Mouse (Mus musculus) inflammation-experienced regulatory T-cells (primary cell): ENCODE measurements around the gene Trpc3. TPM values are rescaled to one million over a fixed set of nuclear protein-coding genes. Genes with fewer than 3 reads are reported as not detected.

Experiments
- polyA plus RNA-seq, 2 experiments: library from polyadenylated mRNA; unstranded; fragments of 100-300 nt; shearing (Covaris generic); gene quantifications; one replicate each; pipeline ENCODE4 v1.2.1; 2017

Trpc3 gene
- 1 to 10 TPM in 1 of 2 experiments, under 1 TPM in 1; 0.49 to 5.4 TPM for polyA plus RNA-seq

DNA sequence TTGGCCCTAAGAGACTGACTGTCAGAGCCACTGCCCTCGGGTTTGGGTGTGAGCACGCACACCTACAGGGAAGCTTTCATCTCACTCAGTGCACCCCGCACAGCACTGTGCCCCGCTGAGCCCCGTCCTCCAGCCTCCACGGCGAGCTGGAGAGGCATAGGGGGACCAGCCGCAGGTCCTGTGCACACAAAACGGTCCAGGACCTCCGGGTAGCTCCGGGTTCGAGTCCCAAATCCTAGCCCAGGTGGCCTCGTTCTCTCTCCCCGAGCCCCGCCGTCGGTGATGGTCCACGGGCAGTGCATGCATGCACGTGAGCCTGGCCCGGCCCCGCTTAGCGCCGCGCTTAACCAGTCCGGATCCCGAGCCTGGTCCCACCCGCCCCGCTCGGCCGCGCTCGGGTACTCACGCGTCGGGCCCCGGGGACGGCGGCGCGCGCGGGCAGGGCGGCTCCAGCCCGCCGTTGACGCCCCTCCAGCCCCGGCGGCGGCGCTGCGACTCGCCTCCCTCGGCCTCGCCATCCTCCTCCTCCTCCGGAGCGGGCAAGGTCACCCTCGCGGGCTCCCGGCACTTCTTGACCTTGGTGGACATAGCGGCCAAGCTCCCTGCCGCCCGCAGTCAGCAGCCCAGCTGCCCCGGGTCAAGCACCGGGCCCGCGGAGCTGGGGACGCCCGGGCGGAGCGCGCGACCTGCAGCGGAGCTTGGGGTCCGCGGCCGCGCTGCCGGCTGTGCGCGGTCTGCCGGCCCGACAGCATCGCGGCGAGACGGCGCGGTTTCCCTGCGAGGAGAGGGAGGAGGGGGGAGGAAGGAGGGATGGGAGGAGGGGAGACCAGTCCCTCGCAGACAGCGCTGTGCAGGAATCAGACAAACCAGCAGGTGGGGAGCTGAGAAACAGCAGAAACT, at the start of gene Trpc3:
Trpc3 (minus strand) TSS at position 776 of the 900 bp plus-strand sequence.

DNA sequence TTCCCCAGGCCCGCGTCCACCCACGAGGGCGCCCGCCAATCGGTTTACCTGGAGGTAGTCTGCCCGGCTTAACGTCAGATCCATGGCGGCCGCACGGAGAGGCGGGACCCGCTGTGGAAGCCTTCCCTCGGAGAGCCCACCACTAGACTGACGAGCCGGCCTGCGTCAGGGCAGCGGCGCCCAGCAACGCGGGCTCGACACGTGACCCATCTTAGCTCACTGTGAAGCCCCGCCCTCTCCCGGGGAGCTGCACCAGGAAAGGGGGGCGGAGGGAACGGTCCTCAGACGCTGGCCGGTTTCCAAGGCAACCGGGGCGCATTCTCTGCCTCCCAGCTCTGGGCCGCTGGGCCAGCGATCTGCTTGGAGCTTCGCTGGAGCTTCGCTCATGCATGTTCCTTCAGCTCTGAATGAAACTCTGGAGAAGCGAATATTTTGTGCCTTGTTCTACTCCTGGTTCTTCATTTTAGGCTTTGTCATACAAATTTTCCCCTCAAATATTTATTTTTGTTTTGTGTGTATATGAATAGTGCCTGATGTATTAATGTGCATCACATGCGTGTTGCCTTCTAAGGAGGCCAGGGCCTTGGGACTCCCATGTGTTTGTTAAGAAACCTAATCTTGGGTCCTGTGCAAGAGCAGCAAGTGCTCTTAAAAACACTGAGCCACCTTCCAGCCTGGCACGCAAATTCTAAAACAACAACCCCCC, 76.6 kb downstream of the Trpc3 start, which contains the start of gene Bbs7:
Bbs7 (minus strand) TSS at position 276 of the 706 bp plus-strand sequence.

GRCm38 (mm10) chr3:36571827-36572378, 118.1 kb downstream of the Trpc3 start, which contains the start of gene Ccna2:
Gene Ccna2 (minus strand): TSS chr3:36572150.

Other genes with a start within 250 kb of the Trpc3 start
- 100 to 1,000 TPM; 167 to 221 TPM for gene Anxa5, start 214.3 kb downstream of the Trpc3 start, polyA plus RNA-seq
- gene 1810062G17Rik, start 214.2 kb downstream of the Trpc3 start, polyA plus RNA-seq = 1 to 10 TPM; 2.4 to 4.5 TPM
- gene Gm11549, start 168.4 kb downstream of the Trpc3 start, polyA plus RNA-seq = not detected
- gene Exosc9, start 137.6 kb downstream of the Trpc3 start, polyA plus RNA-seq = 10 to 100 TPM; 46.9 to 59.8 TPM
- gene Ccna2, start 118.0 kb downstream of the Trpc3 start, polyA plus RNA-seq = 1 to 10 TPM; 2.6 to 8.9 TPM
- gene Bbs7, start 76.7 kb downstream of the Trpc3 start, polyA plus RNA-seq = under 1 TPM; 0.26 to 0.28 TPM
- 100 to 1,000 TPM; 215 to 277 TPM for gene 4932438A13Rik, start 172.9 kb upstream of the Trpc3 start, polyA plus RNA-seq